Mouse (Mus musculus): ENCODE measurements around the gene Arid4a. TPM values are rescaled to one million over a fixed set of nuclear protein-coding genes. Genes with fewer than 3 reads are reported as not detected.
"Not testable (repeated sequence)": the region's sequence is repeated elsewhere in the genome, so short reads cannot be mapped to it uniquely, and the experiment has no call there.

The Arid4a gene
- total RNA-seq, 2 experiments from 2014 or later: 13.0 to 13.4 TPM

DNA sequence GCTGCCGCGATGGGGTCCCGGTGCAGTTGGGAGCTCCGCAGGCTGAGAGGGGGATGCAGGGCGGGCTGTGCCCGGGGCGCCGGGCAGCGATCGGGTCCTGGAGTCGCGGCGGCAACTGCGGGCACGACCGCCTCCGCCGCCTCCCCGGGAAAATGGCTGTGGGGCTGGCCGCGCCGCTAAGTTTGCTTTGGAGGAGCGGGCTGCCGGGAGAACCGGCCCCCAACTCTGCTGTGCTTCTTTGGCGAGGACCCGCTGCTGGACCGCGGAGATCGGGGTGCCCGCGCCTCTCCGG, 367 bp downstream of the Arid4a start:
- DNase-seq: no peak

DNA sequence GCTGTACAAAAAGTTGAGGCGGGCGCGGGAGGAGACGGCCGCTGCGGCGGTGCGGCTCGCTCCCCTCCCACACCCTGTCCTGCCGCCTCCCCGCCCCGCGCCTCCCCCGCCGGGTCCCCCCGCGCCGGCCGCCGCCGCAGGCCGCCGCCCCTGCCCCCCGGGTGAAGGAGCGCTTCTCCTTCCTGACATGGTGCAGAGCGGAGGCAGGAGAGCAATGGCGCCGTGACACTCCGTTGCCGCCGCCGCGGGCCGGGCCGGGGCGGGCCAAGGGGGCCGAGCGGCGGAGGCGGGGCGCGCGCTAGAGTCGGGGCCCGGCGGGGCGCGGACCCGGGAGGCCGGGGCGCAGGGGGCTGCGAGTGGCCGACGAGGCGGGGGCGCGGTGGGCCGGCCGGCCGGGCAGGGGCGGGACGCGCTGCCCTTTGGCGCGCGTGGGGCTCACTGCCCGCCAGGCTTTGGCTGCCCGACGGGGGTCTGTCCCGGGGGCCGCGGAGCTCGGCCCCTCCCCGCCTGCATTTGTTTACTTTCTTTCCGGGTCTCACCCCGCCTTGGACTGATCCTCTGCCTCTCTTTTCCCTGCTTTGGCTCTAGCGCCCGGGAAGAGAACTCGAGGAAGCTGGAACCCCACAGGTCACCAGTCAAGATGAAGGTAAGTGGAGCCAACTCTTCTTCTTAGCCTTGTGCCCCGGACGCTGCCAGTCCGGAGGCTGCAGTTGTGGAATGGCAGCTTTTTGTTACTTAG, 882 bp downstream of the Arid4a start:
- DNase-seq: peak; percentile 57

DNA sequence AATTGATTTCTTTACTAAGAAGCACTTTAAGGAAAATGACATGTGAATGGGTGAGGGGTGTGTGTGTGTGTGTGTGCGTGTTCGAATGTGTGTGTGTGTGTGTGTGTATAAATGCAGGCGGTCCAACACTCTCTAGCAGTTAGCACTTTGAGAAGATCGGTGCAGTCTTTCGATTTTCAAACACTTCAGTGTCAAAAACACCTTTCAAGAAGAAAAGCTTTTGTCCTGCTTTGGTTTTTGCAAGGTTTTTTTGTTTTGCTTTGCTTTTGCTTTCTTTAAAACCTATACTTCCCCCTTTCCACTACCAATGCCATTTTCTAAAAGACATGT, 1.4 kb downstream of the Arid4a start:
- no peak for DNase-seq

DNA sequence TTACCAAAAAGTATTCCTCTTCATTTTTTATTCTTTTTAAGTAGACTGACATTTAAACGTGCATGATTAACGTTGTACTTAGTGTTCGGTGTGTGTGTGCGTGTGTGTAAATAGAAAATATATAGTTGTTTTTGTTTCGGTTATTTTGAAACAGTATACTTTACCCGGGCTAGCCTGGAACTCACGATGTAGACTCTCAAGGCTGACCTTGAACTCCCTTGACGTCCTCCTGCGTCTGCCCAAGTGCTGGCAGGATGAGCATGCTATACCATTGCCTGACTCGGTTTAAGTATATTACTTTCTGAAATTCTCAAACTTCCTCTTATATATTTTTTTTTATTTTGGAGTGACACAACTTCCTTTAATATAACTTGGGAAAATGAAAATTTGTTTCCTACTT, 2.0 kb downstream of the Arid4a start:
- DNase-seq: no peak

DNA sequence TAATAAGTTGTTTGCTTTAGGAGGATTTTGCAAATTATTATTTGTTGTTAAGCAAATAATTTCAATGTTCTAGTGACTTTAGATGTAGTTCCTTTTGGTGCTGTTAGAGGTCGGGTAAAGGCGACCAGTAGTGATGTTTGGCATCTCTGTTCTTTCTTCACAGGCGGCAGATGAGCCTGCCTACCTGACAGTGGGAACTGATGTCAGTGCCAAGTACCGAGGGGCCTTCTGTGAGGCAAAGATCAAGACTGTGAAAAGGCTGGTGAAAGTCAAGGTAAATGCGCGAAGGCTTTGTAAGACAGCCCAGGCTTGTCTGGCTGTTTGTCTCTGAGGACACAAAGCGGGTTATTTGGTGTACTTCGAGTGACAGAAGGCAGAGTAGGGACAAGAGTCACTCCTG, 3.4 kb downstream of the Arid4a start:
- no peak for DNase-seq

DNA sequence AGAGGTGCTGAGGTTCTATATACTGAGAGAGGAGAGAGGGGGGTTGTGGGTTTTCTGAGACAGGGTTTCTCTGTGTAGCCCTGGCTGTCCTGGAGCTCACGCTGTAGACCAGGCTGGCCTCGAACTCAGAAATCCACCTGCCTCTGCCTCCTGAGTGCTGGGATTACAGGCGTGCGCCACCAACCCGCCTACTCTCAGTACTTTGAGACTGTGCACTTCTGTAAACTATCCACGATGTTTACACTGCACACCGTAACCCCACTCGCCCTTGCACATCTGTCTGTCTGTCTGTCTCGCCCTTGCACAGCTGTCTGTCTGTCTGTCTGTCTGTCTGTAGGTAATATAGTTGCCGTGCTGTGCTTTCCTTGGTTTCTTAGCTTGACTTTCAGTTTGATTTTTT, 8.6 kb downstream of the Arid4a start:
- no peak for DNase-seq

DNA sequence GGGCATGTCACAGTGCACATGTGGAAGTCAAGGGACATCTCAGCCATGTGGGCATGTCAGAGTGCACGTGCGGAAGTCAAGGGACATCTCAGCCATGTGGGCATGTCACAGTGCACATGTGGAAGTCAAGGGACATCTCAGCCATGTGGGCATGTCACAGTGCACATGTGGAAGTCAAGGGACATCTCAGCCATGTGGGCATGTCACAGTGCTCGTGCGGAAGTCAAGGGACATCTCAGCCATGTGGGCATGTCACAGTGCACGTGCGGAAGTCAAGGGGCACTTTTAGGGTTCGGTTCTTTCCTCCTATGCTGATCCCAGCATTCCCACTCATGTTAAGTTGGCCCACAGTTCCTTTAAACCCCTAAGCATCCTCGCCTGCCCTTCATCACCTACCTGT, 12.5 kb downstream of the Arid4a start:
- not testable (repeated sequence) for DNase-seq

DNA sequence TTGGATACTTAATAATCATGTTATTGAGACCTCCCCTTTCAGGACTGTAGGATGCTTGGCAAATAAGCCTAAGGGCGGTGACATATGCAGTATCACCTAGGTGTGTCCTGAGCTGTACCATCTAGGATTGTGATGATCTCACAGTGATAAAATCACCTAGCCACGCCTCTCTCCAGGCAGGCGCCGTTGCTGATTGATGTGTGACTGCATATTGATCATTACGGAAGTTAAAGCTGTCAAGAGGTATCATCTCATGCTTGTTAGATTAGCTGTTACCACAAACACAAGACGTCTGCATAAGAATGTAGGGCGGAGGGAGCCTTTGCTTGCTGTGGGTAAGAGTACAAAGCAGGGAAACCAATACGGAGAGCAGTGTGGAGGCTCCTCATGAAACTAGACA, 14.5 kb downstream of the Arid4a start:
- DNase-seq: no peak

DNA sequence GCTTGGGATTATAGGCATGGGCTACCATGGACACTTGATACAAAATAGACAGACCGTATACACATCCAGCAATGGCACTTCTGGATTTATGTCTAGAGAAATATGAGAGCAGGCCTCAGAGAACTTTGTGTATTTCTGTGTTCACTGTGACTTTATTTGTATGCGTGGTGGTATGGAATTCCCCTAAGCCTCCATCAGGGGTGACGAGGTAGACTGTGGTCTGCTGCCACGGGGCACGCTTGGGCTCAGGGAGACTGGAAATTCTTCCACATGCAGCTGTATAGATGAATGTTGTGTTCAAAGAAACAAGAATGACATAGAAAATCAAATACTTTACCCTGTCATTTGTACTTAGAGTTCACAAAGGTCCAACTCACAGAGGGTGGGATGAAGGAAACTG, 14.9 kb downstream of the Arid4a start:
- DNase-seq: no peak

DNA sequence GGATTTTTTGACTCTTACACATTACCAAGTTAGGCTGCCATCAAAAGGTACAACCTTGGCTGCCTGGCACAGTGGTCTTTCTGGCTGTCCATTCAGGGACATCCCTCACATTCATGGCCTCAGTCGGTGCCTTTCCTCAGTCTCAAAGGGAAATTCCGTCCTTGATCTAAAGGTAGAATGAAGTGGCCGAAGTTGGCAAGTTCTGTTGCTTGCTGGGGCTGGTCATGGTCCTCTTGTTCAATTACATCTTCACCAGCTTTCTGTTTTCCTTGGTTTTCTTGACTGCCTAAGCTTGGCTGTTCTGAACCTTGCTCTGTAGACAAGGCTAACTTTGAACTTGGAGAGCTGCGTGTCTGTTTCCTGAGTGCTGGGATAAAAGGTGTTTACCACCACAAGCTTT, 20.0 kb downstream of the Arid4a start:
- no peak for DNase-seq

DNA sequence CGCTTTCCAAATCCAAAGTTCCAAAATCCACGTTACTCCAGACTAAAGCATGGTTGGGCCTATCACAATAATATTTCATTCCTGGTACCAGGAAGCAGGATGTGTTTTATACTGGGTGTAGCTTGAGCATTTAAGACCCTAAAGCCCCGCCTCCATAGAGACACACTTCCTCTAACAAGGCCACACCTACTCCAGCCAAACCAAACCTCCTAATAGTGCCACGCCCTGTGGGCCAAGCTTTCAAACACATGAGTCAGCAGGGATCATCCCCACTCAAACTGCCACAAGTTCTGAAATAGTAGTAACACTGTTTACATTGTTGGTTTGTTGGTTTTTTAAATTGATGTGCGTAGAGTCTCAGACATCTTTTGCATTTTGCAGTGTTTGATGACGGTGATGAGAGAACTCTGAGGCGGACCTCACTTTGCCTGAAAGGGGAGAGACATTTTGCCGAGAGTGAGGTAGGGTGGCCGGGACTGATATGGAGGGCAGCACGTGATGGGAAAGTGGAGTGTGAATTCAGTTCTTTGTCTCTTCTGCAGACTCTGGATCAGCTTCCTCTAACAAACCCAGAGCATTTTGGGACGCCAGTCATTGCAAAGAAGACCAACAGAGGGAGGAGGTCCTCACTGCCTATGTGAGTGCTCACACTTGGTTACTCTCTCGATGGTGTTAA, 21.1 kb downstream of the Arid4a start:
- DNase-seq: no peak

DNA sequence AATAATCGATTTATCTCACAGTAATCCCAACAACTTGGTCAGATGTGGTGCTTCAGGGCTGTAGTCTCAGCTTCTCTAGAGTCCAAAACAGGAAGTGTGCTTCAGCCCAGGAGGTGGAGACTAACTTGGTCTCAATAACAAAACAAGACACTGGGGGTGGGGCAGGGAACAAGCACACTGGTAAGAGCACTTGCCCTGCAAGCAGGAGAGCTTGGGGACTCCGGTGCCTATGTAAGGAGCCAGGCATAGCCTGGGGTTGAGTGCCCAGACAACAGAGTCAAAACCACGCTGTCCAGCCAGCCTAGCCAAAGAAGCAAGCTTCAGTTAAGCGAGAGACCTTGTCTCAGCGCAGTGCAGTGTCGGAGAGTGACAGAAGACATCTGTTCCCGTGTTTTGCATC, 24.7 kb downstream of the Arid4a start:
- DNase-seq: peak; percentile 34

DNA sequence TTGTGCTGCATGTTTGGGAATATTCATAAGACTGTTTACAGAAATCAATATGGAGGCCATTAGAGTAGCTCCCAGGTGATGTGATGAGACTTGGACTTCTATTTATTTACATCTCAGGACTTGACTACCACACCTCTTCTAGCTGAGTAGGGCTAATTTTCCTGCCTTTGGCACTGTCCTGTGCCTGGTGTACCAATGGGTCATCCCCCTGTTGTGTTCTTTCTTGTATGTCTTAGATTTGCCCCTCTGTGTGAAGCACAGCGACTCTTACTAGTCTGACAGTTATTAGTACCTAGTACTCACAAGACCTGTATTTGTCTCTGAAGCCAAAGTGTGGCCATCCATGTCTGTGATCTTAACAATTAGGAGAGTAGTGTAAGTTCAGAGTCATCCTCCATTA, 26.7 kb downstream of the Arid4a start:
- DNase-seq: no peak

DNA sequence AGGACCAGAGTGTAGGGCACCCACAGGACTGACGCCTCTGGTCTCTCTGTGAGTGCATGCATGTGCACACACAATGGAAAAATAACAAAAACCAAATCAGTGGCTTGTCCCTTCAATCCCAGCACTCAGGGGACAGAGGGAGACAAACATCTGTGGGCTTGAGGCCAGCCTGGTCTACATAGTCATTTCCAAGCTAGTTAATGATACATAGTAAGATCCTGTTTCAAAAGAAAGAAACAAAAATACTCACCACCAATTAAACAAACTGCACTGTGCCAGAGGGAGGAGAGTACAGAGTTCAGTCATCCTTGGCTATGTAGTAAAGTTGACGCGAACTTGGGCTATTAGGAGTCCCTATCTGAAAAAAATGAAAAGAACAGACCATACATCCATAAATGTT, 27.8 kb downstream of the Arid4a start:
- DNase-seq: no peak

DNA sequence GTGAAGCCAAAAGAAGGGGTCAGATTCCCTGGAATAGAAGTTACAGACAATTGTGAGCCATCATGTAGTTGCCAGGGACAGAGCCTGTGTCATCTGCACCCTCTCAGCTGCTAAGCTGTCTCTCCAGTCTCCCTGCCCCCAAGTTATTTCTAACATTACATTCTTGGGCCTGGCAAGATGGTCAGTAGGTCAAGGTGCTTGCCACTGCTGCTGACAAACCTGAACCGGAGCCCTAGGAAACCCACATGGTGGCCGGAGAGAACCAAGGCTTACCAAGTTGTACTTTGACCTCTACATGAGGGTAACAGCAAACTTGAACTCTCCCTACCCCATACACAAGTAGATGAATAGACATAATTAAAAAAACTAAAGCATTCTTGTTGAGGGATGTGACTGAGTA, 28.7 kb downstream of the Arid4a start:
- no peak for DNase-seq

DNA sequence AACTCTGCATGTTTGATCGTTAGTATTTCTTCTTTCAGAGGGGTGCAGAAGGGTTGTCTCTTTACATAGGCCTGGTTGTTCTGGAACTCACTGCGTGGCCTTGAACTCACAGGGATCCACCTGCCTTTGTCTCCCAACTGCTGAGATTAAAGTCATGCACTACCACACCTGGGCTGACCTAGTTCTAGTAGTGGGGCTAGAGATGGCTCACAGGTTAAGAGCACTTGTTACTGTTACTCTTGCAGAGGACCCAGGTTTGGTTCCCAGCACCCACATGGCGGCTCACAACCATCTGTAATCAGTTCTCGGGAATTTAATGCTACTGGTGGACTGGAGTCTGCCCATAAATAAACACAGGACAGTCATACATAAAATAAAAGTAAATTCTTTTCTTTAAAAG, 30.7 kb downstream of the Arid4a start:
- DNase-seq: no peak

DNA sequence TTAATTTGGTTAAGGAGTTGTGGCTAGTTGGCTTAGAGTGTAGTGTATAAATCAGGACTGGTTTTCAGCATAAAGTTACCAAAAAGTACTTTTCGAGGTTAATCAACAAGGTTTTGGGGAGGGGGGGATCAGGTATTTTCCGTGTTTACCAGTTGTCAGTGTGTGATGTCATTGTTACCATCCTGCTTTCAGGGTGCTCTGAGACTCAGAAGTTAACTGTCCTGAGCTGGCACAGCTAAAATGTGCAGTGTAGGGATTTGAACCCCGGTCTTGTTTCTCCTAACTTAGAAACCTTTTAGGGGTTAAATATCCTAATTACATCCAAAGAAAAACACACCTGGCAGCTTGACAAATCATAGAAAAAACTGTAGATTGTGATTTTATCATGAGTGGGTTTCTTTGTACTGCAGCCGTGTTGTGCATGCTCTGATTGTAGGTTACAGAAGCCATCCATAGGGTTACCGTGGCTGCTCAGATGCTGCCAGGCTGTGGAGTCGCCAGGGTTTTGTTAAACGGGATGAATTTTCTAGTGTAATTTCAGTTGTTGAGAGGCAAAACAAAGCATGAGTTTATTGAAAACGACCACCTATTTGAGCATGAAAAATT, 31.8 kb downstream of the Arid4a start:
- no peak for DNase-seq

DNA sequence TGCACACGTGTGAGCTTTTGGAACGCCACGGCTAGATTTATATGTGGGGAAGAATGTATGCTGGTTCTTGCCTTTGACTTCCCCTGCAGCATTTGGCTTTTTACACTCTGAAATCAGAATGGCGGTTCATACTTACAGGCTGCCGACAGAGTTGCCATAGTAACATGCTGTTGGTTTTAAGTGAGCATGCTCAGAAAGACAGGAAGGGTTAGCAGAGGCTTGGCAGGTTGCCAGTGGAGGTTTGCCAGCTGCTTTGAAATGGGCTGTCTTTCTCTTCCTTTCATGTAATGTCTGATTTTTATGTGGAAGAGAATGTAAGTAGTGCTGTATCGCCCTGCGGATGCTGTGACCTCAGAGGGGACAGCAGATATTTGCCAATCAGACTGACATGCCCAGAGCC, 32.3 kb downstream of the Arid4a start:
- peak; percentile 97 for DNase-seq

DNA sequence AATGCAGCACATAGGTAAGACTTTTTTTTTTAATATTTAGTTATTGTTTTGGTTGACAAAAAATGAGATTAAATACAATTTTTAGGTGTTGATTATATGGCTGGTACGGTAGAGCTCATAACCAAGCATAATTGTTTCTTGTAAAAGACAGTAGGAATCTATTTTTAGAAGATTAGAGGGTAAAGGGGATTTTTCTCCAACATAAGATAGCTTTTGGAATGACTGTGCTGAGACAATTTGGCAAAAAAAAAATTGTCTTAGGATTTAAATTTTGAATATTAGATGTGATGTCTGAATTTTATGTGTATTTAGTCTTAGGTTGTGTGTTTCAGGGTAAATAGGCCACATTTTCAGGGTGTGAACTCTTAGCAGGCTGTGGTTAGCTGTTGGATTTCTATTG, 32.8 kb downstream of the Arid4a start:
- DNase-seq: no peak

DNA sequence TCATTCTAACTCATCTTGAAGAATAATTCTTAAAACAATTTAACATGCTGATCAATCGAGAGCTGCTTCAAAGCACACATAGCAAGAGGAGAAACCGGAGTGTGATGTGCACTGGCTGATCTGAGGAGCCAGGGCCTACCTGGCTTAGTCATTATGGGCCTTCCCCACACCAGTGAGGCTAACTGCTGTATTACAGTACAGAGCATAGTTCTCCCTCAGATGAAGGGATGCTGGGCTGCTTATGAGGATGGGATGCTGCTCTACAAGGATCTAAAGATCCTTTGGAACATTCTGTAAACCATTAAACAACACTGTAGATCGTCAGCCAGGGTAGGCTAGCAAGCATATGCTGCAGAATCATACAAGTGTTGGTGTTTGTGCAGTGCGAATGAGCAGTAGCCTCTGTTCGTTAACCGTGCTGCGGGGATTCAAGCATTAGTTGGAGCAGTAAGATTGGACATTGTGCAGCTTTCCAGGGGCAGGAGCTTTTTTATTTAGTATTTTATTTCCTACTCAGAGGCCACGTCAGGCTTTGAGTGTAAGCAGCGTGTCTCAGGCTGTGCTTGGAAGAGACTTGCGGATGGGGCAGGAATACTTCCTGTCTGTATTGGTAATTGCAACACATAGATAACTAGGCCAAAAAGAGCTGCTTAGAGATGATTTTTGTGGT, 33.9 kb downstream of the Arid4a start:
- DNase-seq: no peak

DNA sequence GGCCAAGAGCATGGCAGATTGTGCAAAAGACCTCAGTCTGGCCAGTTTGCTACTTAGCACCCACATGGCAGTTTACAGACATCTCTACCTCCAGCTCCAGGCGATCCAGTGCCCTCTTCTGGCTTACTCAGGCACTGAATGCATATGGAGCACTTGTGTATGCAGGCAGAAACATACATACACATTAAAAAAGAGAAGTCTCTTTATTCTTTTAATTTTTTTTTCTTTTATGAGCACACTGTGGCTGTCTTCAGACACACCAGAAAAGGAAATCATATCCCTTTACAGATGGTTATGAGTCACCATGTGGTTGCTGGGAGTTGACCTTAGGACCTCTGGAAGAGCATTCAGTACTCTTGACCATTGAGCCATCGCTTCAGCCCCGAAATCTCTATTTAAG, 35.3 kb downstream of the Arid4a start:
- DNase-seq: peak; percentile 41

DNA sequence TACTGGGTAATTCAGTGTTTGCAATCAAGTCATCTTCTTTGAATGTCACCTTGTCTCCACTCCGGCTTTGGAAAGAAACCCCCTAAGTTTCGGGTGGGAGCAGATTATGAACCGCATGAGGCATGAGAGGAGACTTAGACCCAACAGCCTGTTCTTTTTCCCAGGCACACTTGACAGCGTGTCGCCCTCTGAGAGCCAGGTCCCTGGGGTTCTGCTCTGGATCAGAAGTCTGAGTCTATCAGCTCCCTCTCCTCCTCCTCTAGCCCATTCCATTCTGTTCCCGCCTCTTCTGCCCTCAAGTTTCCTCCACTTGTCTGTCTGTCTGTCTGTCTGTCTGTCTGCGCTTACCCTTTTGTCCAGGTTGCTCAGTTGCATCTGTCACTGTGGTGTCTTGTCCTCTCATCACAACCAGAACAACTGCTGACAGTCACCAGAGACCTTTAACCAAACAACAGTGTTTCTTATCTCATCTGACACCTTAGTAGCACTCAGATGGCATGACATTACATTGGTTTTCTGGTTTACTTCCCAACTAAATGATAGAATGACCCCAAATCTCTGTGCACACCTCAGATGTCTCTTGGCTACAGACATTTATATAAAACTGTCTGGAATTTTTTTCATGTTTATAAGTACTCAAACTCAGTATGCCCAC, 36.7 kb downstream of the Arid4a start:
- DNase-seq: no peak

DNA sequence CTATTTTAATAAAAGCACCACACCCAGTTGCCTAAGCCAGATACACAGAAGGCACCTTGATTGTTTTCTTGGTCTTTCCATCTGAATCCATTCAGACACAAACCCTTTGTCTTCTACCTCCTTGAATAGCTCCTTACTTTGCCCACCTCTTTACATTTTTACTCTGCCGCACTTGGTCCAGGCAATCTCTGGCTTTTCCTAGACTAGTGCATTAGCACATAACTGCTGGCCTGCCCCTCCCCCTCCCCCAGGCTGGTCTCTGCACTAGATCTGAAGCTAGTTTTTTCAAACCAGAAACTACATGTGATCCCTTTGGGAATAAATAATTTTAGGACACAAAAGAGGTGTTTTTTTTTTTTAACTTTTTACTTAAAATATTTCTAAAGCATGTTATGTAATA, 37.2 kb downstream of the Arid4a start:
- no peak for DNase-seq

All from heart, postnatal 4 days (tissue).